Mouse (Mus musculus): ENCODE results near the gene Ttc9. TPM values are rescaled to one million over a fixed set of nuclear protein-coding genes. Genes with fewer than 3 reads are reported as not detected.
A peak's percentile ranks its signal among the peaks of the same experiment; 100 is the strongest.

The Ttc9 gene
- 0.66 and 0.85 TPM in 2 replicates for polyA plus RNA-seq (2015; fragmentation: Nextera tagmentation; extraction: Ambion mirVana)

- H3K36me3 ChIP-seq: no peaks in the 10 kb centered on the region
- peaks cover 83% of the 10 kb centered on the region for H3K27me3 ChIP-seq
- H3K27ac ChIP-seq: no peak within 1 kb of the TSS
- ATAC-seq (ENCODE audit: low FRiP score, low read depth): peak; percentile 54
- peak within 1 kb of the TSS; percentile 63 for H3K9ac ChIP-seq
- peaks cover 12% of the 10 kb centered on the region for H3K4me1 ChIP-seq
- 0% methylated on average over 72 of the region's 82 CpGs for WGBS
- peak within 1 kb of the TSS; percentile 97 for H3K4me2 ChIP-seq (replicated peaks)
- peak within 1 kb of the TSS; percentile 57 for H3K4me3 ChIP-seq
- no peaks in the 10 kb centered on the region; the same call in 1 of the 2 replicates for H3K9me3 ChIP-seq
Measured at GRCm38 (mm10) chr12:81630915-81631660, at the start of gene Ttc9. Ttc9 (plus strand) TSS chr12:81631249.

- Histone ChIP-seq H3K4me3 (peak within 1 kb of the TSS; percentile 76), H3K4me2 (replicated peaks) (peak within 1 kb of the TSS; percentile 79), H3K27ac (peak within 1 kb of the TSS; percentile 15; the same call in 1 of the 2 replicates), H3K4me1 (peaks cover 7% of the 10 kb centered on the region), H3K27me3 (peaks cover 1% of the 10 kb centered on the region; the same call in 1 of the 2 replicates), H3K9ac (peak within 1 kb of the TSS; percentile 75), H3K9me3 (no peaks in the 10 kb centered on the region), H3K36me3 (peaks cover 9% of the 10 kb centered on the region)
- ATAC-seq (ENCODE audit: low FRiP score, low read depth): peak; percentile 98
- 3% methylated on average over 35 of the region's 36 CpGs for WGBS
Measured at GRCm38 (mm10) chr12:81594902-81595671, 36.0 kb upstream of the Ttc9 start, which contains the start of gene Med6. Med6 (minus strand) TSS chr12:81595008.

DNA sequence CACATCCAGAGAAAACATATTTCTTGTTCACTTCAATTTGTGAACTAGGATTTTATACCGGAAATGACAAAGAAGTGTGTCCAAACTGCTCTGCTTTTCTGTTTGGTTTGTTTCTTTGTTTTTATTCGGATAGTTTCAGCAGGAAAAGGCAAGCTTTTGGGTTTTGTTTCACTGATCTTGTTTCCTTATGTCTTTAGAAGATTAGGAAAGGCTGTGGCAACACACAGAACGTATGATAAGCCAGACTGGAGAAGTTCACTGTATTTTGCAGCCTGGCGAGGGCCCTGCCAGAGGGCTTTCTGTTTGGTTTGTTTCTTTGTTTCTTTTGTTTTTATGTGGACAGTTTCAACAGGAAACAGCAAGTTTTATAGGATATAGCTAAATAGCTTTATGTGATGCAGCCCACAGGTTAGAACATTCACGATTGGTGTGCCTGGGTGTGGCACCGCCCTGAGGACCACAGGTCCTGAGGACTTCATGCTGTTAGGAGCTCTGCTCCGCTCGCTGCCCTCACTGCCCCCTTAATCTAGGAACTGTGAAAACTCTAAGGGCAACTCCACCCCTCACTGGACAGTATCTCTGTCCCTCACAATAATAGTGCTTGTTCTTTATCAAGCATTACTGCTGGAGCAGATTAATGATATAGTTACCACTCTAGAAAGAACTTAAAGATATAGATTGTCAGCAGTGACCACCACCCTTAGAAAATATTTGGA is 34.3 kb upstream of the Ttc9 start:
- no peak for ATAC-seq (ENCODE audit: low FRiP score, low read depth)
- Histone ChIP-seq H3K4me3 (no peak overlapping the region), H3K36me3 (no peaks in the 10 kb centered on the region), H3K27me3 (peaks cover 5% of the 10 kb centered on the region; the same call in 1 of the 2 replicates), H3K27ac (no peak overlapping the region), H3K9me3 (no peaks in the 10 kb centered on the region), H3K9ac (no peak overlapping the region), H3K4me2 (replicated peaks) (no peak overlapping the region), H3K4me1 (peaks cover 7% of the 10 kb centered on the region)
- WGBS: 74% methylated on average over 8 of the region's 8 CpGs

DNA sequence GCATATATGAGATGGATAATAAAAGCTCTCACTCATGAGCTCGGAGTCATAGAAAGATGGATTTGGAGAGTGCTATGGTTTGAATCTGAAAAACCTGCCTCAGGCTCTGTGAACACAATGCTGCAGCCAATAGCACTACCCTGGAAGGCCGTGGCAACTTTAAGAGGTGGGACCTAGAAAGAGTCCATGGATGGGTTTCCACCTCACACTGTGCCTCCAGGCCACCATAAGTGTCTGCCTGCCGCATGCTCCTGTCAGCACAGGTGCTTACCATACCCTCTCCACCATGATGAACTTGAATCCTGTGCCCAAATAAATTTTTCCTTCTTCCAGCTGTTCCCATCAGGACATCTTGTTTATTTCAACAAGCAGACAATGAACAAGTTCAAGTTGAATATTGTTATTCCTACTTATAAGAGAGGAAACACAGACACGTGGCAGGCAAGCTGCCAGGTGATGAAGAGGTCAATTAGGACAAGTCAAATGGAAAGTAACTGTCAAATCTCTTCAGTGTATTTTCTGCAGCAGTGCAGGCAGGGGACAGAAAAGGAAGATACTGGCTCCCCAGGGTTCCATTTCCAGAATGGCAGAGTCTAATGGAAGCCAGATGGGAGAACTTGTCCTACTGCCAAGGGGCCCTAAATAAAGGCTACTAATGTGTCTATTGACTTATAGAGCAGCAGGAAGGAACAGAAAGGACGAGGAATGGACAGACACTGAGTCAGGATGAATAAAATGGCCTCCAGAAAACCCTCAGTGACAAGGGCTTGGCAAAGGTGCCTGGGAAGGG is 25.9 kb upstream of the Ttc9 start:
- Histone ChIP-seq H3K9me3 (no peaks in the 10 kb centered on the region), H3K9ac (no peak overlapping the region), H3K27ac (no peak overlapping the region), H3K4me1 (no peaks in the 10 kb centered on the region), H3K4me3 (no peak overlapping the region), H3K36me3 (no peaks in the 10 kb centered on the region), H3K4me2 (replicated peaks) (no peak overlapping the region), H3K27me3 (peaks cover 3% of the 10 kb centered on the region; the same call in 1 of the 2 replicates)
- no peak for ATAC-seq (ENCODE audit: low FRiP score, low read depth)
- 51% methylated on average over 5 of the region's 5 CpGs for WGBS

GRCm38 (mm10) chr12:81609445-81609844 is 21.6 kb upstream of the Ttc9 start:
- no peaks in the 10 kb centered on the region for H3K36me3 ChIP-seq
- no peaks in the 10 kb centered on the region for H3K9me3 ChIP-seq
- H3K27me3 ChIP-seq: no peaks in the 10 kb centered on the region; the same call in 1 of the 2 replicates
- H3K27ac ChIP-seq: no peak overlapping the region
- H3K4me1 ChIP-seq: no peaks in the 10 kb centered on the region
- ATAC-seq (ENCODE audit: low FRiP score, low read depth): no peak
- H3K9ac ChIP-seq: no peak overlapping the region
- H3K4me2 ChIP-seq (replicated peaks): no peak overlapping the region
- no peak overlapping the region for H3K4me3 ChIP-seq

DNA sequence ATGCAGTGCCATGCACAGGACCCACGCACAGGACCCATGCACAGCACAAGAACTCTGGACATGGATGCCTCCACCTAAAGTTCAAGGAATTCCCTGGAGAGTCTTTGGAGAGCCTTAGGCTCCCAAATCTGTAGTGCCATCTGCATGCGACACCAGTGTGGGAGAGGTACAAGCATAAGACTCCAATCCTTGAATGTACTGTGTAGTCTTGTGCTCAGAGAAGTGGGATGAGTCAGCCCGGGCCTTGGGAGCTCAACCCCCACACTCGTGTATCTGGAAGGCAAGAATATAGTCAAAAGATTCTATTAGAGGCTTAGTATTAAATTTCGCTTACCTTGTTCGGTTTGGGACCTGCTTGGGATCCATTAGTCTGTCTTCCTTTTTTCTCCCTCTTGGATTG is 15.2 kb upstream of the Ttc9 start:
- Histone ChIP-seq H3K9me3 (no peaks in the 10 kb centered on the region), H3K9ac (no peak overlapping the region), H3K27me3 (peaks cover 4% of the 10 kb centered on the region; the same call in 1 of the 2 replicates), H3K4me2 (replicated peaks) (no peak overlapping the region), H3K4me3 (no peak overlapping the region), H3K4me1 (no peaks in the 10 kb centered on the region), H3K27ac (no peak overlapping the region), H3K36me3 (no peaks in the 10 kb centered on the region)
- ATAC-seq (ENCODE audit: low FRiP score, low read depth): no peak
- WGBS: 86% methylated on average over 6 of the region's 6 CpGs

DNA sequence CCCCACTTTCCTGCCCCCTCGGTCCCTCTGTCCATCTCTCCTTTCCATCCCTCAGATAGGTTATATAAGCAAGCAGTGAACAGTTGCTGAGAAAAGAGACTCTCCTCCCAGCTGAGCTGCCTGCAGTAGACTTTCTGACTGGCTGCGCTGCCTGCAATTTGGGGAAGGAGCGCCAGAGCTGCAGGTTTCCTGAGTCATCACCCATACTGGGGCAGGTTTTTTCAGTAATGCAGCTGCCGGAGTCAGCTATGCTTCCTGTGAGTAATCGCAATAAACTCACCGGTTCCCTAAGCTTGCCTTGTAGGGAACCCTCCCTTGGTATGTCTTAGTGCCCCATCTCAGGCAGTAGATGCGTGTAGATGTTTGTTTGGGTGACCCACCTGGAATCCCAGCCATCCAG is 14.1 kb upstream of the Ttc9 start:
- ATAC-seq (ENCODE audit: low FRiP score, low read depth): no peak
- H3K4me2 ChIP-seq (replicated peaks): no peak overlapping the region
- no peak overlapping the region for H3K9ac ChIP-seq
- H3K4me1 ChIP-seq: no peaks in the 10 kb centered on the region
- no peaks in the 10 kb centered on the region for H3K9me3 ChIP-seq
- no peak overlapping the region for H3K27ac ChIP-seq
- no peak overlapping the region for H3K4me3 ChIP-seq
- no peaks in the 10 kb centered on the region for H3K36me3 ChIP-seq
- 69% methylated on average over 7 of the region's 7 CpGs for WGBS
- H3K27me3 ChIP-seq: peaks cover 4% of the 10 kb centered on the region; the same call in 1 of the 2 replicates

DNA sequence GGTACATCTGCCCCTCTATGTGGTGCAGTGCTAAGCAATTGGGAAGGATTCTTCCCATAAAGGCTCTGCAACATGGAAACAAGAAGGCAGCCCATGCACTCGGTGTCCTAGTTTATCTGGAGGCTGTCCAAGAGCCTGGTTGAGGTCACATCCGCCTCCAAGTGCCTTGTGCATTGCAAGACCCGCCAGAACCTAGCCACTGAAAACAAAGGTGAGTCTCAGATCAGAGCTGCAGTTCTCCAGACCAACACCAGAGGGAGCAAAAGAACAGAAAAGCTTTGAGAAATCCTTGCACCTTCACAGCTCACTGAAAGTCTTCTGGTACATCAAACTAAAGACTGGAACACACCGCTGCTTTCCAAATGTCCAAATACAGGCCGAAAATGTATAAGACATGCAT is 11.7 kb upstream of the Ttc9 start:
- no peak overlapping the region for H3K27ac ChIP-seq
- no peaks in the 10 kb centered on the region for H3K4me1 ChIP-seq
- H3K4me2 ChIP-seq (replicated peaks): no peak overlapping the region
- H3K9me3 ChIP-seq: no peaks in the 10 kb centered on the region
- no peak overlapping the region for H3K9ac ChIP-seq
- H3K27me3 ChIP-seq: 0 out of 2 replicates have a peak, but pooled peaks cover 14% of the 10 kb centered on the region
- no peak overlapping the region for H3K4me3 ChIP-seq
- WGBS: 24% methylated on average over 5 of the region's 5 CpGs
- no peaks in the 10 kb centered on the region for H3K36me3 ChIP-seq
- no peak for ATAC-seq (ENCODE audit: low FRiP score, low read depth)

DNA sequence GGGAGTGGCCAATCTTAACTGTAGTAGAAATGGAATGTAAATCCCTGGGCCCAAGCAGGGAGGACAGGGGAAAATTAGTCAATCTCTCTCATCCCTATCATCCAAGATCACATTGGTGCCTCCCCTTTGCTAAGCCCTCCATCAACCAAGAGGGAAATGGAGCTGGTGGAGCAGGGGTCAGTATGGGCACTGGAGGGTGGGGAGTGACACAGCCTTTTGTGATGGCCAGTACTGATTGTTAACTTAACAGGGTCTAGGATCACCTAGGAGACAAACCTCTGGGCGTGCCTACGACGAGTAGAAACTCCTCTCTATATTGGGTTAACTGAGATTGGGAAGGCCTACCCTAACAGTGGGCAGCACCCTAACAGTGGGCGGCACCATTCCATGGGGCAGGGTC is 7.7 kb upstream of the Ttc9 start:
- no peak for ATAC-seq (ENCODE audit: low FRiP score, low read depth)
- Histone ChIP-seq H3K9me3 (no peaks in the 10 kb centered on the region), H3K4me2 (replicated peaks) (no peak overlapping the region), H3K36me3 (no peaks in the 10 kb centered on the region), H3K27ac (no peak overlapping the region), H3K9ac (no peak overlapping the region), H3K4me1 (no peaks in the 10 kb centered on the region), H3K27me3 (peaks cover 47% of the 10 kb centered on the region), H3K4me3 (no peak overlapping the region)
- WGBS: 72% methylated on average over 4 of the region's 4 CpGs

GRCm38 (mm10) chr12:81626226-81626861 is 4.7 kb upstream of the Ttc9 start:
- no peak for ATAC-seq (ENCODE audit: low FRiP score, low read depth)
- Histone ChIP-seq H3K27me3 (peaks cover 77% of the 10 kb centered on the region), H3K9me3 (no peaks in the 10 kb centered on the region), H3K4me2 (replicated peaks) (no peak overlapping the region), H3K9ac (no peak overlapping the region), H3K36me3 (no peaks in the 10 kb centered on the region), H3K4me3 (no peak overlapping the region), H3K27ac (no peak overlapping the region), H3K4me1 (peaks cover 6% of the 10 kb centered on the region)
- WGBS: 74% methylated on average over 12 of the region's 12 CpGs

DNA sequence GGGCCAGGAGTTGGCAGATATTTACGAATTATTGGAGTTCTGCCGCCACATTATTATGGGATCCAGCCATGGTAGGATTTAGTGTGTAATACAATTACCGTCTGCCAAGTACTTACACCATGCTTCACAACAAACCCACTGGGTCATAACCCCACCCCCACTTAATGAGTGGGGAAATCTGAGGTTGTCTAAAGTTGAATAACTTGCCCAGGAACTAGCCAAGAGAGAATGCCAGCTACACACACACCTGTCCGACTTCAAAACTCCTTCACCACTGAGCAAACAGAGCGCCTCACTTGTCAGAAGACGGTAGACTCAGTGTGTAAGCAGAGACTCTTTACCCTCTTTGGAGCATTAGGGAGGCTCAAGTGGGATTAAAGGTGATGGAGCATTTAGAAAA is 3.6 kb upstream of the Ttc9 start:
- peaks cover 88% of the 10 kb centered on the region for H3K27me3 ChIP-seq
- no peak overlapping the region for H3K9ac ChIP-seq
- no peak overlapping the region for H3K4me3 ChIP-seq
- no peaks in the 10 kb centered on the region for H3K9me3 ChIP-seq
- no peak for ATAC-seq (ENCODE audit: low FRiP score, low read depth)
- WGBS: 71% methylated on average over 6 of the region's 6 CpGs
- peaks cover 12% of the 10 kb centered on the region for H3K4me1 ChIP-seq
- H3K36me3 ChIP-seq: no peaks in the 10 kb centered on the region
- H3K4me2 ChIP-seq (replicated peaks): no peak overlapping the region
- H3K27ac ChIP-seq: no peak overlapping the region
